Mouse (Mus musculus) E14TG2a.4 (cell line): ENCODE measurements around the gene Srebf1.

Experiments used
- H3K27me3 ChIP-seq: 2 replicates; pipeline ENCODE4 v1.6.1; 2014; ENCODE audit warnings: low read length, control low read depth; ENCODE audit not compliant: insufficient read depth
- H3K36me3 ChIP-seq: 2 replicates; pipeline ENCODE4 v1.6.1; 2014; ENCODE audit warnings: low read length, control low read depth; ENCODE audit not compliant: insufficient read depth
- H3K4me1 ChIP-seq: replicated peaks from 2 replicates; pipeline ENCODE4 v1.6.1; 2014; ENCODE audit warnings: low read depth, low read length, control low read depth
- H3K4me3 ChIP-seq: replicated peaks from 2 replicates; pipeline ENCODE4 v1.5.1; 2014; ENCODE audit warnings: mild to moderate bottlenecking, low read length
- H3K9me3 ChIP-seq: 2 replicates; pipeline ENCODE4 v1.6.1; 2014; ENCODE audit warnings: low read length, control low read depth
- CTCF ChIP-seq: conservative IDR thresholded peaks from 2 replicates; pipeline ENCODE4 v1.5.1; 2014; ENCODE audit warnings: low read length
- NANOG ChIP-seq: IDR thresholded peaks from 2 replicates; pipeline ENCODE4 v1.6.1; 2014; ENCODE audit warnings: borderline replicate concordance, low read length, mixed read lengths
- POU5F1 ChIP-seq: IDR thresholded peaks from 2 replicates; pipeline ENCODE4 v1.6.1; 2014; ENCODE audit warnings: low read length, borderline replicate concordance

Gene Srebf1

DNA sequence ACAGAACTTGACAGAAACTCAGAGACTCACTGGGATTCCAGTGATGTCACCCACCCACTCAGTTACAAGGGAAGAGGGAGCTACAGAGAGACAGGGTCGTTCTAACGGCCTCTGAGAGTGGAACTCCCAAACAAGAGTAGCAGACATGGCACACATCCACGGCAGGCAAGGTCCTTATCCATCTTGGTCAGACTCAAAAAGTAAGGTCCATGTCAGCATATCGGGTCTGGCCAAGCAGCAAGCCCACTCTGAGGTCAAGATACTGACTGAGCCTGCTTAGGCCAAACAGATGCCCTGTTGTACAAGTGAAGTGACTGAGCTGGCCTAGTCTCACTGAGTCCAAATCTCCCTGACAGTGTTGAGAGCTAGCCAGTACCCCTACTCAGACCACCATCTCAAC, 13.7 kb downstream of the Srebf1 start:
- Histone ChIP-seq H3K36me3 (peaks cover 50% of the 10 kb centered on the region), H3K9me3 (no peaks in the 10 kb centered on the region), H3K4me3 (peak overlapping the region; percentile 78), H3K27me3 (no peaks in the 10 kb centered on the region), H3K4me1 (peaks cover 96% of the 10 kb centered on the region)
- no peak for TF ChIP-seq NANOG
- no peak for TF ChIP-seq POU5F1
- TF ChIP-seq CTCF = no peak

GRCm38 (mm10) chr11:60208201-60208600, 14.2 kb downstream of the Srebf1 start:
- Histone ChIP-seq H3K4me3 (peak overlapping the region; percentile 78), H3K27me3 (no peaks in the 10 kb centered on the region), H3K4me1 (peaks cover 96% of the 10 kb centered on the region), H3K9me3 (no peaks in the 10 kb centered on the region), H3K36me3 (peaks cover 55% of the 10 kb centered on the region)
- TF ChIP-seq NANOG = no peak
- no peak for TF ChIP-seq CTCF
- TF ChIP-seq POU5F1 = no peak

DNA sequence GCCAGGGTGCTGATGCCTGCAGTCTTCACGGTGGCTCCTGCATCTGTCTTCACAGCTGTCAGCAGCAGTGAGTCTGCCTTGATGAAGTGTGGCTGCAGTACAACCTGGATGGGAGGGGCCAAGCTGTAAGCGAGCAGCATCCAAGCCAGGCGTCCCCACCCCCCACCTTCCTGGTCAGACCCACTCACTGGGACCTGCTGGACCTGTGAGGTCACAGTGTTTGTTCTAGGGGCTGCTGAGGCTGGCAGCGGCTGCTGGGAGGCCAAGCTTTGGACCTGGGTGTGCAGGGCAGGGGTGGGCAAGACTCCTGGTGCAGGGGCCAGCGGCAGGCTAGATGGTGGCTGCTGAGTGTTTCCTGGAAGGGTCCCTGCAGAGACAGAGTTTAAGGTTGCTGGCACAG, 16.2 kb downstream of the Srebf1 start:
- Histone ChIP-seq H3K4me3 (no peak overlapping the region), H3K36me3 (peaks cover 75% of the 10 kb centered on the region)
- no peak for TF ChIP-seq CTCF
- TF ChIP-seq POU5F1 = no peak
- TF ChIP-seq NANOG = no peak

DNA sequence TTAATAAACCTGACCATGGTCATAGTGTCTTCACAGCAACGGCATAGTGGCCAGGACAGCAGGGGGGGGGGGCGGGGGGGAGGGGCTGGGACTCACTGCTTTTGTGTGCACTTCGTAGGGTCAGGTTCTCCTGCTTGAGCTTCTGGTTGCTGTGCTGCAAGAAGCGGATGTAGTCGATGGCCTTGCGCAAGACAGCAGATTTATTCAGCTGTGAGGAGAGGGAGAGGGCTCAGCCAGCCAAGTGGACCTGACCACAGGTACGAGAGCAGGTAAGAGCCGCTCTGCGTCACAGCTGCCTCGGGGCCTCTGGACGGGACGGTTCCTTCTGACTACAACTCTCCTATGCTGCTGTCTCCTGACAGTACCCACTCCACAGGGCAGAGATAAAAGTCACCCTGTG, 17.4 kb downstream of the Srebf1 start:
- Histone ChIP-seq H3K4me1 (peaks cover 94% of the 10 kb centered on the region), H3K9me3 (no peaks in the 10 kb centered on the region), H3K36me3 (peaks cover 87% of the 10 kb centered on the region), H3K27me3 (no peaks in the 10 kb centered on the region), H3K4me3 (no peak overlapping the region)
- no peak for TF ChIP-seq POU5F1
- TF ChIP-seq NANOG = no peak
- no peak for TF ChIP-seq CTCF

More for the DNA sequence above, 16.2 kb downstream of the Srebf1 start:
- Histone ChIP-seq H3K9me3 (no peaks in the 10 kb centered on the region), H3K27me3 (no peaks in the 10 kb centered on the region), H3K4me1 (peaks cover 90% of the 10 kb centered on the region)

DNA sequence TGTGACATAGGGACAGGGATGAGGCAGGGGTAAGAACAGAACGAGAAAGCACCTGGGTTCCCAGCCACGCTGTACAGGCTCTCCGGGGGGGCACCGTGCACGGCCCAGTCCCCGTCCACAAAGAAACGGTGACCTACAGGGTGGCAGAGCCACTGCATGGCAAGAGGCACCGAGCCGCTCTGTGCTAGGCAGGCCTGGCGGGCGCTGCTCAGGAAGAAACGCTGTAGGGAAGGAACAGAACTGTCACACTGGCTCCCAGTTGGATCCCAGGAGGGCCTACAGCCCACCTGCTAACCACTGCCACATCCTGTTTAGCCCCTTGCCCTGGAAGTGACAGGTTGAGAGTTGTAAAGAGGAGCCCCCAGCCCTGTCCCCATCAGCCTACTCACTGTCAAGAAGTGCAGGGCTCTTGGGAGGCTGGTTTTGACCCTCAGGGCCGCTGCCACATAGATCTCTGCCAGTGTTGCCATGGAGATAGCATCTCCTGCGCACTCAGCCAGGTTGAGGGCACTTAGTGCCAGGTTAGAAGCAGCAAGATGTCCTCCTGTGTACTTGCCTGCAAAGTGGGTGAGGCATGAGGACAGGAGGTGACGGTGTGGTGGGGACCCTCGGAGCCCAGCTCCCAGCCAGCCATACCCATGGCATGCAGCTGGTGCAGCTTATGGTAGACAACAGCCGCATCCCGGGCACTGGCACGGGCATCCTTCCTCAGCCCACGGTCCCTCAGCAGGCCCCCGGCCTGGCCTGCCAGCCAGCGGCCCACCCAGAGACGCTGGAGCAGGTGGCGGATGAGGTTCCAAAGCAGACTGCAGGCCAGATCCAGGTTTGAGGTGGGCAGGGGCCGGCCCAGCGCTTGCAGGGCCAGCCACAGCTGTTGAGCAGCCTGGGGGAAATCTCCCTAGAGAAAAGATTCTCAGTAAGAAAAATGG, 19.4 kb downstream of the Srebf1 start:
- Histone ChIP-seq H3K36me3 (peaks cover 99% of the 10 kb centered on the region), H3K9me3 (no peaks in the 10 kb centered on the region), H3K4me1 (peaks cover 85% of the 10 kb centered on the region), H3K27me3 (no peaks in the 10 kb centered on the region), H3K4me3 (no peak overlapping the region)
- TF ChIP-seq POU5F1 (no peak), CTCF (no peak), NANOG (no peak)

DNA sequence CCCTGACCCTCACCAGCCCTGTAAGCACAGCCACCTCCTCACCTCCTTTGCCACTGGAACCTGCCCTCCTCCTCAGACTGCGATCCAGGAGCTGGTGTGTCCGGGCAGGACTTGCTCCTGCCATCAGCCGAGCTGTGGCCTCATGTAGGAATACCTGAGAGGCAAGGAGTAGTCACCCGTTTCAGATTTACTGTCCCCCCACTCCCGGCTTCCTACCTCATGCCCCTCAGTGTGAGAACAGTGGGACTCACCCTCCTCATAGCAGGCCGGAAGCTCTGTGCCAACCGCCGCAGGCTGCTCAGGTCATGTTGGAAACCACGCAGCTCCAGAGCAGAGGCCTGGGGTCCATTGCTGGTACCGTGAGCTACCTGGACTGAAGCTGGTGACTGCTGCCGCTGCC, 22.0 kb downstream of the Srebf1 start:
- Histone ChIP-seq H3K4me3 (0 out of 2 replicates have a peak overlapping the region, but pooled peaks have one; percentile 54), H3K9me3 (no peaks in the 10 kb centered on the region)
- TF ChIP-seq CTCF = no peak
- no peak for TF ChIP-seq POU5F1
- TF ChIP-seq NANOG = no peak

DNA sequence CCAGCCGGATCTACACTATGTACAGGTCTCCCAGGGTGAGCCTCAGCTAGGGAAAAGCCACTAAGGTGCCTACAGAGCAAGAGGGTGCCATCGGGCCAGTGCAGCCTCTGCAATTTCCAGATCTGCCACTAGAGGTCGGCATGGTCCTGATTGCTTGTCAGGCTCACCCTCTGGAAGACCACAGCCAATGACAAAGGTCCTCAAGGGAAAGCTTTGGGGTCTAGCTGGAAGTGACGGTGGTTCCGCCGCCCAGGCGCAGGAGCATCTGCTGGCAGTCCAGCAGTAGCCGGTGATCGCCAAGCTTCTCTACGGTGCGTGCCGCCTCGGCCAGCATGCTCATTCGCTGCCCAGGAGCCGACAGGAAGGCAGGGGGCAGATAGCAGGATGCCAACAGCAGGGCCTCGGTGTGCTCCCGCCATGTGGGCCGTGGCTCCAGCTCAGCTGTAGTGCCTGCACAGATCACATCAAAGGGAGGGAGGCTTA, 22.6 kb downstream of the Srebf1 start:
- no peaks in the 10 kb centered on the region for H3K27me3 ChIP-seq
- TF ChIP-seq NANOG (no peak), CTCF (peak; percentile 100)
- peaks cover 86% of the 10 kb centered on the region for H3K36me3 ChIP-seq
- peaks cover 68% of the 10 kb centered on the region for H3K4me1 ChIP-seq
- H3K4me3 ChIP-seq = peak overlapping the region; percentile 54
- H3K9me3 ChIP-seq = no peaks in the 10 kb centered on the region

More for the DNA sequence above, 22.0 kb downstream of the Srebf1 start:
- Histone ChIP-seq H3K36me3 (peaks cover 93% of the 10 kb centered on the region), H3K4me1 (peaks cover 75% of the 10 kb centered on the region), H3K27me3 (no peaks in the 10 kb centered on the region)

GRCm38 (mm10) chr11:60198651-60199050, 23.7 kb downstream of the Srebf1 start:
- Histone ChIP-seq H3K27me3 (no peaks in the 10 kb centered on the region), H3K9me3 (no peaks in the 10 kb centered on the region), H3K4me1 (peaks cover 57% of the 10 kb centered on the region), H3K36me3 (peaks cover 83% of the 10 kb centered on the region), H3K4me3 (no peak overlapping the region; the same call in 1 of the 2 replicates)
- TF ChIP-seq NANOG = no peak
- TF ChIP-seq POU5F1 = no peak
- no peak for TF ChIP-seq CTCF
